Mouse (Mus musculus): Measurements from ENCODE around the gene Calhm3. TPM values are rescaled to one million over a fixed set of nuclear protein-coding genes. Genes with fewer than 3 reads are reported as not detected.

The Calhm3 gene
- total RNA-seq (2021): not detected

DNA sequence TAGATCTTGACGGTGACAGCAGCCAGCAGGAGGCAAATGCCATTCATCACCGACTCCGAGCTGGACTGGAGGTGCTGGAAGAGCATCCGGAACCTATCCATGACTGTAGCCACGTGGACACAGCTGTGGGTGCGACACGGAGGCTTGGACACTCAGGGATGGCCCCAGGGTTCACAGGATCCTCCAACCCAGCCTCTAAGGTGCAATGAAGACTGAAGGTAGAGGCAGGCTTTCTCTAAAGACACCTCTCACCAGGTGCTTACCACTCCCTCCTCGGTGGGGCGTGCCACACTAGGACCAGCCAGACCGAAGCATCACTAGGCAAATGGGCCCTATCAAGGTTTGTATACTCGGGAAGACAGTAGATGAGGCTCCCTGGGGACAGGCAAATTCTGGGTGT lies at the start of gene Calhm3:
TSS of gene Calhm3 (minus strand) at position 101 of the 400 bp plus-strand sequence.
- DNase-seq (ENCODE audit: extremely low spot score in 1 of 2, low spot score in 1 of 2): no peak

DNA sequence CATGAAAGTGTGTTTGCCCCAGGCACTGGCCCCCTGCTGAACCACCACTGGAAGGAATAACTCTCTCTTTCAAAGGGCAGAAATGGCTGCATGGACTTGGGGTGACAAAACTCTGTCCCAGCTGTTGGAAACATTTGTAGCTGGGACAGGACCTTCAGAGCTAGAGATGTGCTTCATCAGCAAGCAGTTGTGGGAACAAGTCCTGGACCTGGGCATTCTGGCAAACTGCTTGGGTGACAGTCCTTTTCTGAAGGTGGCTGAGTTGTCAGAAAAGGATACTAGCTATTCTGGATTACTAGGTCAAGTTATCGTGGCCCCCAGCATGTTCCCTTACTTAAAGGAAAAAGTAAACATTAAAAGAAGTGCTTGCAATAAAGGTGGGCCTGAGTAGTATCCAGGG lies 48.6 kb upstream of the Calhm3 start:
- no peak for DNase-seq (ENCODE audit: extremely low spot score in 1 of 2, low spot score in 1 of 2)

GRCm38 (mm10) chr19:47204653-47205052 lies 47.1 kb upstream of the Calhm3 start:
- no peak for DNase-seq (ENCODE audit: extremely low spot score in 1 of 2, low spot score in 1 of 2)

GRCm38 (mm10) chr19:47203042-47203441 lies 45.5 kb upstream of the Calhm3 start:
- no peak for DNase-seq (ENCODE audit: extremely low spot score in 1 of 2, low spot score in 1 of 2)

- no peak for DNase-seq (ENCODE audit: extremely low spot score in 1 of 2, low spot score in 1 of 2)
Observed at GRCm38 (mm10) chr19:47202429-47202828, 44.9 kb upstream of the Calhm3 start.

DNA sequence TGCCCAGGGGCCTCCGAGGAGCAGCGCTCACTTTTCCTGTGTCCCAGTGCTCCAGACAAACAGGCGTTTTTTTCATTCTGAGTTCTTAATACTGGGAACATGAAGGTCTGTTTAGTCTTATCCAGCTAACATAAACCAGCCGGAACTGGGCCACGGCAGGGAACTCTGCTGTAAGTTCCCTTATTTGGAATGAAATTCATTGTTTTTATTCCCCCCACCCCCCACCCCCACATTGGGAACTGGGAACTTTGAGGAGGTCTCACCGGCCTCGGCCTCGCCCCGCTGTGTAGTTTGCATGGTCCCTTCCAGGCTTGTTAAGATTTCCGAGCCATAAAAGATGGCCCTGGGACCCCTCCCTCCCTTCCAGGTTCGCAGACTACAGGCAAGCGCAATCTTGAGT lies 44.4 kb upstream of the Calhm3 start:
- no peak for DNase-seq (ENCODE audit: extremely low spot score in 1 of 2, low spot score in 1 of 2)

GRCm38 (mm10) chr19:47198671-47199350 lies 41.2 kb upstream of the Calhm3 start:
- DNase-seq (ENCODE audit: extremely low spot score in 1 of 2, low spot score in 1 of 2): no peak

DNA sequence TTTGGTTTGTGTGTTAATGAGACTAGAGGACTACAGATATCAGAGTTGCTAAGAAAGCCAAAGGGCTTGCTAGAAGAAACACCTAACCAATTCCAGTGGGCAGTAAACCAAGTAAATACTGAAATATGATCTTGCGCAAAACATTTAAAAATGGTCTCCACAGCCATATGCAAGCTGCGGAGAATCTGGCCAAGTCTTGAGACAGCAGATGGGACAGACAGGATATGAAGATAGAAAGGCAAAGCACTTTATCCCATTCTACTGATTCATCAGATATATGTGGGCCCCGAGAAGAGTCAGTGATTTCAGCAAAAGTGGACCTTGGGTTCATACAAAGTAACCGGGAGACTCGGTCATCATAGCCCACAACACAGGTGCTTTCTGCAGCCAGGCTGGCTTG lies 34.6 kb upstream of the Calhm3 start:
- no peak for DNase-seq (ENCODE audit: extremely low spot score in 1 of 2, low spot score in 1 of 2)

DNA sequence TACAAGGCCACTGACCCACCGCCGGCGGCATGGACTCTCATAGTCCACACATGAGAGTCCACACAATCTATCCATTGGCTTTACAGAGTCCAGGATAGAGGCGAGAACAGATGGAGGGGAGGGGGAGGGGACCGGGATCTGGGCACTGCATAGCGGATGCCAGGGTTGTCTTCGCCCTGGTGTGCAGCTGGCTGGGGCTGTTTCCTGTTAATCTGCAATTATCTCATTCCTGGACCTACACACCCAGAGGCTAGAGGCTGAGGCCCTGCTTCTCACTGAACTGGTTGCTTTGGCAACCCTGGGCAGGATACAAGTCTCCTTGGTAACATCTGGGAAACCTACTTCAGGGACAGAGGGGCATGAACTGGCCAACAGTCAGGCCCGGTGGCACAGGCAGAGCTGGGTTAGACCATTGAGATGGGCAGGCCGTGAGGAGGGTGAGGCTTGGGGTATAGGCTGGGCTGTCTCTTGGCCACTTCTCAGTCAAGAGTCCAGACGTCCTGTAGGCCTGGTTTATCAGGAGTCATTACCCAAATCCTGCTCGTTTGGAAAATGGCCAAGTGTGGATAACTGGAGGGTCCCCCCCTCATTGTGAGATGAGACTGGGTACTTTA lies 31.1 kb upstream of the Calhm3 start:
- DNase-seq (ENCODE audit: extremely low spot score in 1 of 2, low spot score in 1 of 2): no peak

GRCm38 (mm10) chr19:47186514-47187275 lies 29.1 kb upstream of the Calhm3 start:
- DNase-seq (ENCODE audit: extremely low spot score in 1 of 2, low spot score in 1 of 2): peak in 1 of 2 experiments; percentile 16

- DNase-seq (ENCODE audit: extremely low spot score in 1 of 2, low spot score in 1 of 2): no peak
Observed at GRCm38 (mm10) chr19:47184736-47185135, 27.2 kb upstream of the Calhm3 start.

DNA sequence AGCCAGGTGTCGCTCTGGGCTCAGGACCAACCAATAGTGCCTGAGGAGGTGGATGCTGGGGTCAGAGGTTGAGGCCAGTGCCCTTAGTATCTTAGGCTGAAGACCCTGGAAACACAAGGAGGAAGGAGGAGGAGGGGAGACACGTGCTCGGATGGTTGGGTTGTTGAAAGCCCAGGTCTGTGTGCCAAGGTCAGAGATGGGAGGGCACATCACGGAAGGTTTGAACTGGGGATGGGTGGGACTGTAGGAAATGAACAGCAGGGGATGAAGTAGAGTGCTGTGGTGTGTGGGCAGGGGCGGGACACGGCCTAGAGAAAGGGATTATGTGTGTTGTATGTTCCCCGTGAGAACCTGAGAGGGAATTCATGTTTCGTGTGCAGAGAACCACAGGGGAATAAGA lies 26.7 kb upstream of the Calhm3 start:
- DNase-seq (ENCODE audit: extremely low spot score in 1 of 2, low spot score in 1 of 2): no peak

DNA sequence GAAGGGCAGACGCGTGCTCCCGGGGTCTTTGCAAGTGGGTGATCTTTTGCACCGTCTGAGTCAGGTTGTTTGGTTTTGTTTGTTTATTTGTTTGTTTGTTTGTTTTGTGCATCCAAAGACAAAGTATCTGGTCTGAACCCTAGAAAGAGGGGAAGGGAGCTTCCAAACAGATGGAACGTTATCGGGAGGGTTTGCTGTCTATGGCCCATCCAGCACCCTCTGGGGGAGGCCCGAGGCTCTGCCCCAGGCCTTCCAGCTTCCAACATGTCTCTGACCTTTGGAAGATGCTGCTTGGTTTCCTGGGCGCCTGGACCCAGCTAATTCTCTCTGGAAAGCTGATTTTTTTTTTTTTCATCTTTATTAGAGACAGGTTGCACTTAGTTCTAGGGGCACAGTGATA lies 22.4 kb upstream of the Calhm3 start:
- DNase-seq (ENCODE audit: extremely low spot score in 1 of 2, low spot score in 1 of 2): no peak

- DNase-seq (ENCODE audit: extremely low spot score in 1 of 2, low spot score in 1 of 2): peak; percentile 35 to 58
Observed at GRCm38 (mm10) chr19:47179272-47179809, 21.8 kb upstream of the Calhm3 start.

DNA sequence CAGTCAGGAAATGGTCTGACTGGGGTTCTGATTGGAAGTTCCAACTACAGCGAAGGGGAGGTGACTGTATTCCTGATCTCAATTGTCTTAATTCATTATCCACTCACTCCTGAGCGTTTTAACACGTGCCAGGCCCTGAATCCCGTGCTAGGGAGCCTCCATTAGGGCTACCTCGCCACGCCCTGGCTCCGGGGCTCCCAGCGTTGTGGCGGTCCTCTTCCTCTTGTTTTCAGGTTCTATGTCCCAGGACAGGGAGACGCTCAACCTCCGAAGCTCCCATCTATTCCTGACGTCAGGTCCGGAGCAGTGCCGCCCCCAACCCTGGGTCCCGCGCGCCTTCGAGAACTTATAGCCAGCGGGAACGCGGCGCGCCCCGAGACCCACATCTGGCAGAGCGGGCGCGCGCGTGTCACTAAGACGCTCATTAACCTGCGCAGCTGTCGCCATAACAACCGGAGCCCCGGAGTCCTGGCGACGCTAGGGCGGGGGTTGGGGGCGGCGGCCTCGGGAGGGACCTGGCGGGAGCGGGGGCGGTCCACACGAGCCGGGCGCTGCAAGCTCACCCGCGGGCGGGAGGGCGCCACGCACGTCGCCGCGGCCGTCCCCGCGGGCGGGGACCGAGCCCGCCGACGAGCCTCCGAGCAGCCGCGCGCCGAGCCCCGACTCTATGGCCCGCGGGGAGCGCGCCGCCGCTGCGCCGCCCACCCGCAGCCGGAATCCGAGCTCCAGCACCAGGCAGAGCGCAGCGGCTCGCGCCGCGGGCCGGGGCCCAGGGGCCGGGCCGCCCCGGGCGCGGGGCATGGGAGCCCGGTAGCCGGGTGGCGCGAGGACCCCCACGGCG lies 21.1 kb upstream of the Calhm3 start, which contains the start of gene Neurl1a:
TSS of gene Neurl1a (plus strand) at position 390 of the 841 bp plus-strand sequence.
- DNase-seq (ENCODE audit: extremely low spot score in 1 of 2, low spot score in 1 of 2): peak; percentile 39 to 68

GRCm38 (mm10) chr19:47178001-47178400 lies 20.4 kb upstream of the Calhm3 start:
- peak in 1 of 2 experiments; percentile 20 for DNase-seq (ENCODE audit: extremely low spot score in 1 of 2, low spot score in 1 of 2)

GRCm38 (mm10) chr19:47176916-47177505 lies 19.4 kb upstream of the Calhm3 start:
- DNase-seq (ENCODE audit: extremely low spot score in 1 of 2, low spot score in 1 of 2): no peak

- DNase-seq (ENCODE audit: extremely low spot score in 1 of 2, low spot score in 1 of 2): no peak
Observed at GRCm38 (mm10) chr19:47175472-47175871, 17.9 kb upstream of the Calhm3 start.

DNA sequence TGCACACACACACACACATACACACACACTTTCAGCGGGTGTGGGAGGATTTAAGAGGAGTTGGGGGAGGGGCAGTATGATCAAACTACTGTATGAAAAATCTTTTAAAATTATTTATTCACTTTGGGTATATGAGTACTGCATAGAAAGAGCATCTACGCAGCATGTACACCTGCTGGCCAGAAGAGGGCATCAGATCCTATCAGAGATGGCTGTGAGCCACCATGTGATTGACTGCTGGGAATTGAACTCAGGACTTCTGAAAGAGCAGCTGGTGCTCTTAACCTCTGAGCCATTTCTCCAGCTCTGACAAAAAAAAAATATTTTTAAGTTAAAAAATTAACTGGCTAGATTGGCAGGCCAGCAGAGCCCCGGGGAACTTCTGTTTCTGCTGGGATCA lies 17.0 kb upstream of the Calhm3 start:
- no peak for DNase-seq (ENCODE audit: extremely low spot score in 1 of 2, low spot score in 1 of 2)

All from layer of hippocampus, postnatal 25 days (tissue).